Mouse (Mus musculus) frontal cortex, postnatal 14 days (tissue): ENCODE measurements around the gene AC153137.1.
"Not testable (repeated sequence)": the region's sequence is repeated elsewhere in the genome, so short reads cannot be mapped to it uniquely, and the experiment has no call there.

Experiments
- DNase-seq, 2 experiments: peaks; one replicate each; pipeline ENCODE4 v3.0.0; 2022; ENCODE audit warnings: low spot score in 2 of 2

The AC153137.1 gene

DNA sequence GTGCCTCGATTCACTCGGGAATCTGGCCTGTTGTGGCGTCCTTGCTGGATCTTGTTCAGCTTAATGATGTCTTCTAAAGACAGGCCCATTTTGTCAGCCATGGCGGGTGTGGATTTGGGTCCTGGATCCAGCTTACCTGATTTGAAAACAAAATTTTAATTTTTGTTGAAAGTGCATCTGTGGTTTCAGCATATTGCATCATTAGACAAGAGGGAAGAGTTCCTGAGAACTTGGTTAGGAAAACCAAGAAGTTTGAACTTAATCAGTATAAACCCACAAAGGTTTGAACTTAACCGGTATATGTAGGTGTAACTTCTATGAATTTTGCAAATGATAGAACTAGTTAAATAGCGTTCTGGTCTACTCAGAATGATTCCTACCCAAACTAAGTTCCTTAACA lies at the start of gene AC153137.1:
Gene AC153137.1 (minus strand): TSS at position 101 of the 400 bp plus-strand sequence.
- not testable (repeated sequence) for DNase-seq

DNA sequence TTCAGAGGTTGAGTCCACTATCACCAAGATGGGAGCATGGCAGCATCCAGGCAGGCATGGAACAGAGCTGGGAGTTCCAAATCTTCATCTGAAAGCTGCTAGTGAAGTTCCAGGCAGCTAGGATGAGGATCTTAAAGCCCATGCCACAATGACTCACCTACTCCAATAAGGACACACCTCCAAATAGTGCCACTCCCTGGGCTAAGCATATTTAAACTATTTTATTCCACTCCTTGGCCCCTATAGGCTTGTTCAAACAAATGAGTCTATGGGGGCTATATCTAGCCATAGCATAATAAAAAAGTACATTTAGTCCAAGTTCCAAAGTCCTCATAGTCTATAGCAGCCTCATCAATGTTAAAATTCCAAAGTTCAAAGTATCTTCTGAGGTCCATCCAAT lies 45.4 kb upstream of the AC153137.1 start:
- DNase-seq = no peak

DNA sequence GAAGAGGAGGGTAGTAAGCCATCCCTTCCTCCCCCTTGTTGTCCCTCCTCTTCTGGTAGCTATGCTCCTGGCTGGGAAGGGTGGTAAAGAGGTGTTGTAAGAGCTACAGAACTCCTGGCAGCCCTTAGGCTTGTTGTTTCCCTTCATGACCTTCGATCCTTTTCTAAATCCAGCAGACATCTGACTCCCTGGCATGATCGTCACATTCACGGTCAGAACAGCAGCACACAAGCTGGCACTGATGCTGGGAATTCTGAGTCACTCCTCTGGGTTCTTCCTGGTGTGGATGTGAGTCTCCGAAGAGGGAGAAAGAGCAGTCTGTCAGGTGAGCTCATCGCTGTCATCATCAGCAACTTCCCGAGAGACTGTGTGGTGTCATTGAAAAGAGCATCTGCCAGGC lies 41.5 kb upstream of the AC153137.1 start:
- DNase-seq = no peak

DNA sequence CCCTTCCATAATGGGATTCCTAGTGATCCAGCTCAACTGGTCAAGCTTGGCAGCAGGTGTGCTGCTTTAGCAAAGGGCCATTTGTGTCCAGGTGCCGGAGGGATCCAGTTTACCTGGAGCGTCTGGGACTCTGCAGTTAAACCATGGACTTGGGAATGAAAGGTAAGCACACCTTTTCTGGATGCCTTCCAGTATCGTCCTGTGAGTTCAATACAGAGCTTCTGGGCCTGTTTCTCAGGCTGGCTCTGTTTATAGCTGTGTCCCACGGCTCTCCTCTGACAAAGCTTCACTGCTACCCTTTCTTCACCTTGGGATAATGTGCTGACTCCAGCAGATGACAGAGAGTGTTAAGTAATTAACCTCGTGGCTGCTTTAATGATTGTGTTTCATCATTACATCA lies 39.6 kb upstream of the AC153137.1 start:
- DNase-seq = no peak

DNA sequence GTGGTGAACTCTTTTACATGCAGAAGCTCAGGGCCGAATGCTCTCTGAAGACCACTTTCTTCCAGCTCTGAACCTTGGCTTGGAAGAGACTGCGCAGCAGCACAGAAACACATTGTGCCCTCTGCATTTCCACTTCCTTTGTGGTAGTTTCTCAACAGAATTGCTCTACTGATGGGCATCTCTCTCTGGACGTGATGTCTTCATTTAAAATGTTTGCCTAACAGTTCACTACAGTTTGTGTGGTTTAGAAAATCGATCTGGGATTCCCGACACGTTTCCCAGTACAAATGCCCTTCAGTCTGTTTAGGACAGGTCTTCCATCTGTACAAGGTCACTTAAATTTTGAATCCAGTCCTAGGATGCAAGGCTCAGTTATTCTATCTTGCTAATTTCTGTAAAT lies 38.3 kb upstream of the AC153137.1 start:
- DNase-seq = no peak

DNA sequence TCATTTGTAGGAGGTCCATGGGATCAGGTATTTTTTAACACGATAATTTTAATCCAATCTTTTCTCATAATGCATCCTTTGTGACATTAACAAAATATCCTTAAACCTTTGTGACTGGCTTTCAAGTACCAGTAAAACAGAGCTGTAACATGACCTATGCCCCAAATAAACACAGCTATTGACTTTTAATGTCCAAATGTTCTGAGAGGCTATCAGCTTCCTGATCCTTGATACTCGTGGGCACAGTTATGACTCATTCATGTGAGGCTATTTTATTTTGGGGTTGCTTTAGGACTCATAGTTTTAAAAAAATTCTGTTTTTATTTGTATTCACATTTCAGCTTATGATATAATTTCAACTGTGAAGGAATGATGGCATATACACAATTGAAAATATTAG lies 37.5 kb upstream of the AC153137.1 start:
- DNase-seq = no peak

DNA sequence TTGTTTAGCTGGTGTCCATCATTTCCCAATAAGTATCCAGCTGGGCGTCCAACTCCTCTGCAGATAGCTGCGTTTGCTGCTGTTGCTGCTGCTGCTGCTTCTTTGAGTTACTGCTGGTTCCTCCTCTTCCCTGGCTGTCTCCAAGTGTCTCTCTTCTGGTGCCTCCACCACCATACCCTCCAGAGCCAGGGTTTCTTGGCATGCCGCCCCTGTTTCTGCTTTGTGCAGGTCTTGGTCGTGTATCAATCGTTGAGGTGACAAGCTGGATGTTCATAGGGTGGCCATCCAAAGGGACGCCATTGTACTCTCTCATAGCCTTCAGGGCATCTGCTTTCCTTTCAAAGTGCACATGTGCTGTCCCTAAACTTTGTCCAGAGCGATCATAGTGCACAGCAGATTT lies 529 bp downstream of the AC153137.1 start:
- not testable (repeated sequence) for DNase-seq

DNA sequence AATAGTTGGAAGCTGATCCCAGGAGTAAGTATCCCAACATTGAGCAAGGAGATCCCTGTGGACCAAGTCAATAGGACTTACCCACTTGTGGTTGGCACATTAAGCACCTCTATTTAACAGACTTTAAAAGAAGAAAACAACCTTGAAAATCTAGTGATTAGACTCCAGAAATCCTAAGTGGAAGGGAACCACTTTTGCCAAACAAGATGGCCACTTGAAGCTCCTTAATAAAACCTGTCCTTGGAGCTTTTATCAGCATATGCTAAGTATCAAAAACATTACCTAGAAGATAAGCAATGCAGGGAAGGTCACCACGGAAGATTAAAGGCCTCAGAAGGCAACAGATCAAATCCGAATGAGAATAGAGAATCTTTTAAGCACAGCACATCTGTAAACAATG lies 26.0 kb downstream of the AC153137.1 start:
- no peak for DNase-seq

DNA sequence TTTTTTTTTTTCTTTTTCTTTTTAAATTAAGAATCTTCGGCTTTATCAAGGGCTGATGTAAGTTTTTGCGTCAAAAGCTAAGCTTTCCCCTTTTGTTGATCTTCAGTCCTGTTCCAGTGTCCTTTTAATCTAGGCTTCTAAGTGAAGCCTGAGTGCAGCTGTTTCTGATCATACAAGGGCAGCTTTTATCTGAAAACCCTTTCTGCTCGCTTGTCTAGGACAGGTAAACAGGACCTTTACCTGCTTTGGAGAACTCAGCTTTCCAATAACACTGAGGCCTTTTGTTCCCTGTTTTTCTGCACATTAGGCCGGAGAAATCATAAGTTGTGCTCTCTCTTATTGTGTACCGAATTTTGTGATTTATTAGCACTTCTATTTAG lies 27.3 kb downstream of the AC153137.1 start:
- no peak for DNase-seq

DNA sequence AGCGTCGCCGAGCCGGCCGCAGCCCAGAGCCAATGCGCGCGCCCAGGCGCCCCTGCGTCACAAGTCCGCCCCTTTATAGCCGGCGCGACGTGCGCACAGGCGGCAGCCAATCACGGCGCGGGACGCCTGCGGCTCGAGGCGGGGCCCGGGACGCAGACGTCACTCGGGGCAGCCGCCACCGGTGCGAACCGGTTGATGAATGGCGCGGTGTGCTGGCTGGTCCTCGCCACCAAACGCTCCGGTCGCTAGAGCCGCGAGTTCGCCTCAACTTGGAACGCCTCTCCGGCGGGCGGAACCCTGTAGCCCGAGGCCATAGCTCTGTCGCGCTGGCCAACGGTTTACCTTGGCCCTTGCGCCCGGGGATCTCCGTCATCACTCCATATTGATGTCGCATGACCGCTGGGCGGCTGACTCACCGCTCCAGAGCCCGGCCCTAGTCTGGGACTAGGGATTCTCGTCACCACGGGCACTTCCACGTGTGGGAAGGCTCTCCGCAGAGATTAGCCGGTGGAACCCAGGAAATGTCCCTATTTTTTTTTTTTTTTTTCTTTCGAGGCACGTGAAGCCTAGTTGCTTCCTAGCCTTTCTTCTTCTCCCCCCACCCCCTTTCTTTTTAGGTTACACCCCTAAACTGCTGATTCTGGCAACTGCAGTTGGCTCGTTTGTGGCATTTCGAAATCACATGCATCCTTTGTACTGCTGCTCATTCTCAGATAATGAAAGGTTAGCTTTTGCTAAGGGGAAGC lies 27.9 kb downstream of the AC153137.1 start:
- DNase-seq = peak; percentile 94 to 96

DNA sequence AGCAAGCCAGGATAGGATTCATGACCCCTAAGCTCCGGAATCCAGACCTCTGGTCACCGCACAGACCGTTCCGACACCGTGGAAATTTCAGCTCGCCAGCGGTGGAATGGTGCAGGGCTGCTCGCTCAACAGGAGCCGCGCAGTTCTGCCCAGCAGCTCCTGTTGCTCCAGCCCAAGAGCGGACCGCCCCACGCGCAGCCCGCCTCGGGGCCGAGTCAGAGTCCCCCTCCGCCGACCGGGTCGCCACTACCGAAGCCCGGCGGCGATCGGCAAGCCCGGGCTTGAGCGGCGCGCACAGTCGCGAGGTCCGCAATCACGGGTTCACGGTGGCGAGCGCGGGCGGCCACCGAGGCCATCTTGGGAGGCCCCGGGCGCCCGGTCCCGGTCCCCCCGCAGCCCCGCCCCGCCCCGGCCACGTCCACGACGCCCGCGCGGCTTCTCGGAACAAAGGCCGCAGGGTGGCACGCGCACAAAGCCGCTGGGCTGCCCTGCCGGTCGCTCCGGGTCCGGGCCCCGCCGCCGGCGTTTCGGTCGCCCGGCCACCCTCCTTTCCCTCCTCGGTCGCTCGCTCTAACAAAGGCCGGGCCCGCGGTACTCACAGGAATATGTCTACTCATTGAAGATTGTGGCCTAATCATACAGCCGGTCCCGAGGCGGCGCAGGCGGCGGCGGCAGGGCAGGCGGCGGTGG lies 28.7 kb downstream of the AC153137.1 start:
- peak; percentile 12 to 43 for DNase-seq

DNA sequence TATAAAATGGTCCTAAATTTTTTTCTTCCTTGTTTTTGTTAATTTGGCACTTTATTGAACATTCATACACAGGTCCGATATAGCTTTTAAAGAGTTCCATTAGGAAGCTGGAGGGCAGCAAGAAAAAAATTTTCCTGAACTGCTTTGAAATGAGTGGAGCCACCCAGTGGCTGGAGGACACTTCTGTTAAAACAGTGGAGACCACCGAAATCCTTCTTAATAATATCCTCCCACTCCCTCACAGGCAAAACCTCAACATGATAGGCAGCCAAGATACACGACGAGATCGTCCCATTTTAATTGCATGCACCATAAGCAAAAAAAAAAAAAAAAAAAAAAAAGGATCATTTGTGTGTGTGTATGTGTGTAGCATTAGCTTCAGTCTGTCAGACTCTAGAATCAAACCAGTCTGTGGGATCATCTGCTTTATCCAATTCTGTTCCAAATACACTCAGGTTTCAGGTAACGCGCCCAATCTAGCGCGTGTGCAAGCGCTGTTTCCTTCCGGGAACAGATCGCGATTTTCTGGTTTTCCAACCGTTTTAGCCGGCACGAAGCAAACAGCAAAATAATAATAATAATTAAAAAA lies 29.3 kb downstream of the AC153137.1 start:
- no peak for DNase-seq

DNA sequence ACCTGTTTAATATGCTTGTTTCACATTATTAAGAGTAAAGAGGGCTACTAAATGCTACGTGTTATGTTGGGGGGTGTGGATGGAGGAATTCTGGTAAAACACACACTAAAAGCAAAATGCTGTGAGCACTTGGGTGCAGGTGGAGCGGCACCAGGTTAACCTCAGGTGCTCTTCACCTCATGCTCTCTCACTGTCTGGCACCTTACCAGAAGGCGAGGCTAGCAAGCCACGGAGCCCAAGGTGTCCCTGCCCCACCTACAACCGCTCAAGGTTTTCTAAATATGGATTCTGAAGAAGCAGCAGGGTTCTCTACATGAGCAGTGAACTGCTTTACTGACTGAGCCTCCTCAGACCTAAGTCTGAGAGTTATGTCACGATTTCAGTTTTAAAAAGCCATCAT lies 32.6 kb downstream of the AC153137.1 start:
- DNase-seq = no peak

DNA sequence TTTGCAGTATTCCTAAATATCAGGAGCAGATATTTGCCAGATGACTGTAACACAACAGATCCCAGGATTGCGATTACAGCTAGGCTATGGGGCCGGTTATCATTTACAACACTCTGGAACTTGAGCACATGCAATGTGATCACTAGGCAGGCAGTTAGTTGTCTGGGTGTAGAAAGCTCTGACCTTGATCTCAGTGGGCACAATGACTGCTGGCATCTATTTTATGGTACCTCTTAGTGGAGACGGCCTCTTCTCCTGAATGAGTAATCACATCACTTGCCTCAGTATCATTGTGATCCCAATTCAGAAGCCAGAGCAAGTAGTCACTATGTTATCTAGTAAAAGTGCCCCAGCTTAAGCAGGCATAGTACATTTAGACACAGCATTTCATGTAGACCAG lies 37.2 kb downstream of the AC153137.1 start:
- no peak for DNase-seq

DNA sequence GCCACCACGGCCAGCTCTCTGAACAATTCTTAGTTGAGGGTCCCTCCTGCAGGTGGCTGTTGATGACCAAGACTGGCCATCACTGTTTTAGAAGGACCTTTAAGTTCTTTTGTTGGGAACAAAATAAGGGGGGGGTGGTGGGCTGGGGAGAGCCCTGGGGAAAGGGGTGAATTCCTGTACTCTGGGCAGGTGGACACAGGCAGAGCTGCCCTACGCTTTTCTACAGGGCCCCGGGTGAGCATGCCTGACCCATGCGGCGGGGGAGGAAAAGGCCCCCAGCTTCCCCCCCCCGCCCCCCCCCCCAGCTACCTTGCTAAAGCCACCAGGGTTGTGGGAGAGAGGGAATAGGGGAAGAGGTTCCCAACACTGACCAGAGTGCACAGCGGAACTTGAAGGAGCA lies 39.4 kb downstream of the AC153137.1 start:
- DNase-seq = no peak

DNA sequence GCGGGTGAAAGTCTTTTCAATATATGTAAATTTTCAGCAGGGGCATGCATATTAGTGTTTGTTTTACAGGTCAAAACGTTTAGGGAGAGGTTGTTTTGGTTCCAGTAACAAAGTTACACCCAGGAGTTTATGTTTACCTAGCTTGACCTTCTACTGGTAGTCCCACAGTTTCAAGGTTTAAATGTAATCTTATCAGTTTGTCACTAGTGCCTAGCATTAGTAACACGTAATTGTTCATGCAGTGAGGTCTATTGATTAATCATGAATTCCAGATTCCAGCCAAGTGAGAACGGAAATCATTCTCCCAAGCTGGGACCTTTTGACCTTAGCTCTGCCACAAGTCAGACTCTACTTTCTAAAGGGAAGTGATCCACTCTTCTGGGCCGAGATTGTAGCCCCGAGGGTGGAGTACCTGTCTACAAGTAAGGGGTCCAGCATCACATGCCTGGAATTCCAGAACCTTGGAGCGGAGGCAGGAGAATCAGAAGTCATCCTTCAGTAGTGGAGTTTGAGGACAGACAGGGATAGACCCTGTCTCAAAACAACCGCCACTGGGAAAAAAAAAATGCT lies 40.3 kb downstream of the AC153137.1 start:
- no peak for DNase-seq

DNA sequence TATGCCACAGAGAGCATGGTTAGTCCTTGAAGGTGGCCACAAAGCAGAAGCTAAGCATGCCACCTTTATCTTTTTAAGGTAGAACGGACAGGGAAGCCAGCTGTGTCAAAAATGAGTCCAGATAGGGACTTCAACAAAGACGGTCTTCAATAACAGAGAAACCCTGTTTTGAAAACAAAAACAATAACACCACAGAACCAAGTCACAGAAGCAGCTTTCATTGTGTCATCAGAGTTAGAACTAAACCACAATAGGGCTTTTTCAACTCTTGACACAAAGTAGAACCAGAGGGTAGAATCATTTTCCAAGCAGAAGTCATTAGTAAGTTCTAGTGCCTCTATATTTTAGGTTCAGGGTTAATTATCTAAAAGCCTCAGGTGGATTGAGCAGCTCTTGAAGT lies 41.3 kb downstream of the AC153137.1 start:
- DNase-seq = no peak

DNA sequence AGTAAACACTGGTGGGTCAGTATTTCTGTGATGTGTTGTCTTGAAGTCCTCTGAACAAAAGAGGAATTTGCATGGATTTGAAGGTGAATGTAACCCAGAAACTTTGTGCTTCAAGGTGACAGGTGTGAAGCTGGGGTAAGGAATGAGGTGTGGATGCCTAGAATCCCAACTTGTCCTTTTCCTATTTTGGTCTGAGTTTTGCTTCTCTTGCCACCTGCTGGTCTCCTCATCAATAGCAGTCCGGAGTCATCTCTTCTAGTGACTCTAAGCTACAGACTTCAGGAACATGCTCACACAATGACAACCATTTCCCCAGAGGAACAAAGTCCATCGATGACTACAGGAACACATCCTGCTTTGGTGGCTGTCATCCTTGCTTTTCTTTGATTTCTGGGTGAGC lies 46.9 kb downstream of the AC153137.1 start:
- DNase-seq = no peak

DNA sequence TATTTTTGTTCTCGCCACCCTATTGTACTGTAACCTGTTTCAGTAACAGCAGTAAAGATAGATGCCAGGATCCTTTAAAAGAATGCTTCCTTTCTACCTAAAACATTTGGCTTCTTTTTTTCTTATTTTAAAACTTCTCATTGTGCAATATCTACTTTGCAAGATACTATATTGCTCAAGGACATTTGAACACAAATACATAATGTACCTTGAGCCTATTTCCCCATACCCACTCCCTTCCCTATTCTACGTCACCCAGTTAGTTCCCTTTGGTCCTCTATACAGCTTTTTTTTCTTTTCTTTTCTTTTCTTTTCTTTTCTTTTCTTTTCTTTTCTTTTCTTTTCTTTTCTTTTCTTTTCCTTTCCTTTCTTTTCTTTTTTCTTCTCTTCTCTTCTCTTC lies 47.6 kb downstream of the AC153137.1 start:
- no peak for DNase-seq
